Mouse (Mus musculus): ENCODE data around the gene Ano7. TPM values are rescaled to one million over a fixed set of nuclear protein-coding genes. Genes with fewer than 3 reads are reported as not detected.

The Ano7 gene
- total RNA-seq (2014; rRNA removed) (0.71 and 2.2 TPM in 2 replicates), polyA plus RNA-seq (2015; fragmentation: Nextera tagmentation; extraction: Ambion mirVana) (3.0 TPM in 2 replicates)

DNA sequence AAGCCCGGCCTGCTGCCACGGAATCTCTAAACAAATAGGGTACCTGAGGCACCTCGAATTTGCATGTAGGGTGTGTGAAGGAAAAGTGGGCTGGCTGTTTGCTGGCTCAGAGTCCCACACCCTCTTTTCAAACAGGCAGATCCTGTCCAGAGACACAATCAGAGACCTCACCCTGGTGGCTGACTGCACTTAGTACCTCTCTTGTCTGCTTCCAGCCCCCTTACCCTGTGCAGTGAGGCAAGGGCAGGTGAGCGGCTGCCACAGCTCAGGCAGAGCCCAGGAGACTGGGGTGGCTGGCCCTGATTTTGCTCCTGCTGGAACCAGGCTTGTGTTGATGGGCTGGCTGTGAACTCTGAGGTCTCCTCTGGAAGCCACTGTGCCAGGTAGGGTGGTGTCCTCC is at the start of gene Ano7:
Gene Ano7 (plus strand): TSS at position 266 of the 400 bp plus-strand sequence.
- no peak within 1 kb of the TSS for H3K9ac ChIP-seq (replicated peaks; ENCODE audit: low read length, poor library complexity, severe bottlenecking)
- WGBS: 75% methylated on average over 4 of the region's 4 CpGs
- ATAC-seq (ENCODE audit: low FRiP score) (no peak), DNase-seq (ENCODE audit: low spot score) (no peak)
- no peak within 1 kb of the TSS for H3K27ac ChIP-seq (ENCODE audit: low read depth, low read length)
- no peak within 1 kb of the TSS for H3K4me3 ChIP-seq (ENCODE audit: low read depth, low read length)
- no peaks in the 10 kb centered on the region for H3K4me1 ChIP-seq (ENCODE audit: insufficient read depth, low read length)
- H3K27me3 ChIP-seq (ENCODE audit: insufficient read depth, low read length): no peaks in the 10 kb centered on the region
- no peak for TF ChIP-seq CTCF (IDR thresholded peaks at IDR 0.05)
- no peak within 1 kb of the TSS for H3K4me2 ChIP-seq (ENCODE audit: low read depth, low read length, poor library complexity, severe bottlenecking)
- no peaks in the 10 kb centered on the region for H3K36me3 ChIP-seq (ENCODE audit: insufficient read depth, low read length)
- no peaks in the 10 kb centered on the region for H3K9me3 ChIP-seq (ENCODE audit: low read length)

DNA sequence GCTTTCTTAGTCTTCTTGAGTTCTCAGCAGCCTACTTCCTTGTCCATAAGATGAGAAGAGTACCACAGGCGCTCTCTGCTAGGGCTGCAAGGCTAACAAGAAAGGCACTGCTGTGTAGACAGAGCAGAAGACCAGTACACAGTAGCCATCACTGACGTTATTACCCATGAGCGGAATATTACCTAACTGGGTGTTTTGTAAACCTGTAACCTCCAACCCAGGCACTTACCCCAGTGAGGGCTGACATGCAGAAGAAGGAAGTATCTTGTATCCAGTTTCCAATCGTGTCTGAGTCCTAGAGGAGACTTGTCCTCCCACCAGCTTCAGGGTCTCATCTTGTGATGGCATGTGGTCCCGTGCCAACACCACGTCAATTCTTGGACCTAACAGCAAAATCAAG is 49.8 kb upstream of the Ano7 start:
- TF ChIP-seq CTCF (IDR thresholded peaks at IDR 0.05): no peak
- ATAC-seq (ENCODE audit: low FRiP score) (no peak), DNase-seq (ENCODE audit: low spot score) (no peak)
- Histone ChIP-seq H3K9ac (replicated peaks; ENCODE audit: low read length, poor library complexity, severe bottlenecking) (no peak overlapping the region), H3K9me3 (ENCODE audit: low read length) (no peaks in the 10 kb centered on the region), H3K27ac (ENCODE audit: low read depth, low read length) (no peak overlapping the region), H3K4me1 (ENCODE audit: insufficient read depth, low read length) (no peaks in the 10 kb centered on the region), H3K4me3 (ENCODE audit: low read depth, low read length) (no peak overlapping the region), H3K4me2 (ENCODE audit: low read depth, low read length, poor library complexity, severe bottlenecking) (no peak overlapping the region), H3K27me3 (ENCODE audit: insufficient read depth, low read length) (no peaks in the 10 kb centered on the region), H3K36me3 (ENCODE audit: insufficient read depth, low read length) (peaks cover 43% of the 10 kb centered on the region)
- WGBS: 95% methylated on average over 6 of the region's 6 CpGs

DNA sequence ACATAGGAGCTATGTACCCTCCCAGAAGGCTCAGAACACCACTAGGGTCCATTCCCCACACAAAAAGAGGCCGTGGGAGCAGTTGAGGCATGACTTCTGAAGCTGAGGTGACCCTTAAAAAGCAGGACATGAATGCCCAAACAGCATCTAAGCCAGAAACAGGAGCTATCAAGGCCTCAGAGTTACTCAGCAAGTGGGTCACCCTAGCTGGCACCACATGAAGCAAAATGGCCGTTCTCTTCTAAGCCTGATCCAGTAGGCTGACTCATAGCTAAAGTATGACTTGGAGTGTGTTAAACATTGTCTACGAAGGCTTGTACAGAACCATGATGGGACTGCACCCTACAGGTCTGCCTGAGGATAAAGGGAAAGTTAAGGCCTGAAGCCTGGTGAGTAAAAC is 47.3 kb upstream of the Ano7 start:
- DNase-seq (ENCODE audit: low spot score): no peak
- H3K27ac ChIP-seq (ENCODE audit: low read depth, low read length): no peak overlapping the region
- ATAC-seq (ENCODE audit: low FRiP score): no peak
- 94% methylated on average over 3 of the region's 3 CpGs for WGBS
- H3K4me3 ChIP-seq (ENCODE audit: low read depth, low read length): no peak overlapping the region
- H3K4me2 ChIP-seq (ENCODE audit: low read depth, low read length, poor library complexity, severe bottlenecking): no peak overlapping the region
- TF ChIP-seq CTCF (IDR thresholded peaks at IDR 0.05): no peak
- peaks cover 24% of the 10 kb centered on the region; the same call in 1 of the 2 replicates for H3K36me3 ChIP-seq (ENCODE audit: insufficient read depth, low read length)
- no peak overlapping the region for H3K9ac ChIP-seq (replicated peaks; ENCODE audit: low read length, poor library complexity, severe bottlenecking)
- H3K4me1 ChIP-seq (ENCODE audit: insufficient read depth, low read length): no peaks in the 10 kb centered on the region
- H3K27me3 ChIP-seq (ENCODE audit: insufficient read depth, low read length): no peaks in the 10 kb centered on the region
- H3K9me3 ChIP-seq (ENCODE audit: low read length): no peaks in the 10 kb centered on the region

DNA sequence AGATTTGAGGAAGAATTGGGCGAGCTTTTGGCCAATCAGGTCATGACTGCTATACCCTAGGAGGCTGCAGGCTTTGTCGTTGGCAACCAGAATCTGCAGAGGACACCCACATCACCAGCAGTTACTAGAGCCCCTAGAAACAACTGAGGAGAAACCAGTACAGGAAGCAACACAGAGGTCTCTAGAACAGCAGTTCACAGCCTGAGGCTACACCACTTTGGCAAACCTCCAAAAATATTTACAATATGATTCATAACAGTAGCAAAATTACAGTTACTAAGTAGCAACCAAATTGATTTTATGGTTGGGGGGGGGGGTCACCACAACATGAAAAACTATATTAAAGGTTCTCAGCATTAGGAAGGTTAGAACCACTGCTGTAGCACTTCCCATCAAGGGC is 39.1 kb upstream of the Ano7 start:
- Histone ChIP-seq H3K4me1 (ENCODE audit: insufficient read depth, low read length) (no peaks in the 10 kb centered on the region), H3K4me2 (ENCODE audit: low read depth, low read length, poor library complexity, severe bottlenecking) (no peak overlapping the region), H3K27ac (ENCODE audit: low read depth, low read length) (no peak overlapping the region), H3K4me3 (ENCODE audit: low read depth, low read length) (no peak overlapping the region), H3K9ac (replicated peaks; ENCODE audit: low read length, poor library complexity, severe bottlenecking) (no peak overlapping the region), H3K27me3 (ENCODE audit: insufficient read depth, low read length) (no peaks in the 10 kb centered on the region), H3K36me3 (ENCODE audit: insufficient read depth, low read length) (peaks cover 3% of the 10 kb centered on the region; the same call in 1 of the 2 replicates), H3K9me3 (ENCODE audit: low read length) (no peaks in the 10 kb centered on the region)
- no peak for TF ChIP-seq CTCF (IDR thresholded peaks at IDR 0.05)
- DNase-seq (ENCODE audit: low spot score): peak; percentile 1
- ATAC-seq (ENCODE audit: low FRiP score): no peak
- WGBS: 85% methylated on average over 2 of the region's 2 CpGs

DNA sequence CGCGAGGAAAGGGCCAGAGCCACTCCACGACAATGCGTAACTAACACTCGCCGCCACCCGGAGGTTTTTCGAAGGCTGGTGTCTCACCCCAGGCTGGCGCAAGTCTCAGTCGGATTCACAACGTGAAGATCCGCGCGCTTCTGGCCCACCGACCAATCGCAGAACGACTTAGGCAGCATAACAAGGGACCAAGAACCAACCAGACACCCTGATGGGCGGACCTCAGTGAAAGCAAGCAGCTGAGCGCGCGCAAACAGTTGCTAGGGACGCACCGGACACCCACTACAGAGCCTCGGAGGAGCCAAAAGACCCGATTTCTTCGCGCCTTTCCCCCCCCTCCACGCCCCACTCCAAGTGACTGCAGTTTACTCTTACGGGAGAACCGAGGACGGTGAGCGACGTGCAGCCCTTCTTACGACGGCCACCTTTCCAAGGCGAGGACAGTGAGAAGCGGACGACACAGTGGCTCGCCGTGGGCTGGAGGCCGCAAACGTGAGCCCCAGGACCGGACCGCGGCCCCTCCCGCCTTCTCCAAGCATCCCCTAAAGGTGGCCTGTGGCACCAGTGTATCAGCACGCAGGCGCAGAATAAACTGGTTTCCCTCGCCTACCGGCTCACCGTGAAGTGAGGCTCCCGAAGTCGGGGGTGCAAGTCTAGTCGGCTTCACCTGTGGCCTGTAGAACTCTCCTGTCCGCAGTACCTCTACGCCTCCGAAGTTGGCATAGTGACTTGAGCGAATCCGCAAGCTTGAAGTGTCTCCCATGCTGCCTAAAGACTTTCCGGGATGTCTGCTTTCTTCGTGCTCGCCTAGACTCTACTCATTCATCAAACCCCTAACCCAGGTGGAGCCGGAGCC is 30.9 kb upstream of the Ano7 start, which contains the start of the genes Ppp1r7 and Pask:
Gene Ppp1r7 (plus strand): TSS at position 207 of the 856 bp plus-strand sequence.
Gene Pask (minus strand): TSS at position 835 of the 856 bp plus-strand sequence.
- under 1% methylated on average over 63 of the region's 63 CpGs for WGBS
- 0 out of 2 replicates have a peak, but pooled peaks cover 5% of the 10 kb centered on the region for H3K4me1 ChIP-seq (ENCODE audit: insufficient read depth, low read length)
- no peak for TF ChIP-seq CTCF (IDR thresholded peaks at IDR 0.05)
- H3K27ac ChIP-seq (ENCODE audit: low read depth, low read length): peak within 1 kb of the TSS; percentile 49; the same call in 1 of the 2 replicates
- peak within 1 kb of the TSS; percentile 93 for H3K4me2 ChIP-seq (ENCODE audit: low read depth, low read length, poor library complexity, severe bottlenecking)
- H3K4me3 ChIP-seq (ENCODE audit: low read depth, low read length): peak within 1 kb of the TSS; percentile 82
- peaks cover 5% of the 10 kb centered on the region; the same call in 1 of the 2 replicates for H3K36me3 ChIP-seq (ENCODE audit: insufficient read depth, low read length)
- ATAC-seq (ENCODE audit: low FRiP score): peak; percentile 95
- peak; percentile 99 for DNase-seq (ENCODE audit: low spot score)
- no peaks in the 10 kb centered on the region for H3K9me3 ChIP-seq (ENCODE audit: low read length)
- H3K9ac ChIP-seq (replicated peaks; ENCODE audit: low read length, poor library complexity, severe bottlenecking): peak within 1 kb of the TSS; percentile 77
- no peaks in the 10 kb centered on the region for H3K27me3 ChIP-seq (ENCODE audit: insufficient read depth, low read length)
